Mouse (Mus musculus) frontal cortex, postnatal 10 days (tissue): ENCODE results near the gene Cyp4f16.
"Not testable (repeated sequence)": the region's sequence is repeated elsewhere in the genome, so short reads cannot be mapped to it uniquely, and the experiment has no call there.

Source experiments
- DNase-seq, 2 experiments: peaks; one replicate each; pipeline ENCODE4 v3.0.0; 2022; ENCODE audit warnings: low spot score in 2 of 2, mixed read lengths in 1 of 2

Cyp4f16 gene

DNA sequence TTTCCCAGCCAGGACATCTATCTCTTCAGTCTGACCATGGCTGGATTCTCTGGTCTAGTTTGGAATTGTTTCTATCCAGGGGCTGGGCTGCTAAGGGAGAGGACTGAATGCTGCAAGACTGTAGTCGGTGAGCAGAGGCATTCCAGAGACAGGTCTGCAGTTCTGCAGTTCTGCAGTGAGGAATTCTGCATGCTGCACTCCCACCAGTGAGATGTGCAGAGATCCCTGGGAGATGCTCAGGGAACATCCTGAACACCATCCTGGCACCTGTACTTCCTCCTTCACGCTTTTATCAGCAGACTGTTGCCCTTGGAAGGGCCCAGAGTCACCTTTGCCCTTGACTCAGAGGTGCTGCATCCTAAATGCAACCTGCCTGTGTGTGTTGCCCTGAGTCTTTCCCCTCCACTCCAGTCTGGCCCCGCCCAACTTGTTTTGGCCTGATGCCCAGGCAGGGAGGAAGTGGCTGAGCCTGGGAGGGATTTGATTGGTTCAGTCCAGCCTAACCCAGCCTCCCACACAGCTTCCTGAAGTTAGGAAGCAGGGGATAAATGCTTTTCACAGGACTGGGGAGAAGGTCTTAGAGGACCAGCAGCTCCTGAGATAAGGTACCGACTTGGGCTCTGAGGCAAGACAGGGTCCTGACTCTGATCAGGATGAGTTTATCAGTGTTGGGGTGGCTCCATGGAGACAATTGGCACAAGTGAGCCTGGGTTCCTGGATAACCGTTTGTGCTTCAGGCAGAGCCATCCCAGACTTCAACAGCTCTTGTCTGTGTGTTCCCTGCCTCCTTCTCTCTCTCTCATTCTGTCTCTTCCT lies at the start of gene Cyp4f16:
Gene Cyp4f16, plus strand, starts transcription at position 508 of the 816 bp plus-strand sequence.
- DNase-seq, result peak; percentile 67 to 78

DNA sequence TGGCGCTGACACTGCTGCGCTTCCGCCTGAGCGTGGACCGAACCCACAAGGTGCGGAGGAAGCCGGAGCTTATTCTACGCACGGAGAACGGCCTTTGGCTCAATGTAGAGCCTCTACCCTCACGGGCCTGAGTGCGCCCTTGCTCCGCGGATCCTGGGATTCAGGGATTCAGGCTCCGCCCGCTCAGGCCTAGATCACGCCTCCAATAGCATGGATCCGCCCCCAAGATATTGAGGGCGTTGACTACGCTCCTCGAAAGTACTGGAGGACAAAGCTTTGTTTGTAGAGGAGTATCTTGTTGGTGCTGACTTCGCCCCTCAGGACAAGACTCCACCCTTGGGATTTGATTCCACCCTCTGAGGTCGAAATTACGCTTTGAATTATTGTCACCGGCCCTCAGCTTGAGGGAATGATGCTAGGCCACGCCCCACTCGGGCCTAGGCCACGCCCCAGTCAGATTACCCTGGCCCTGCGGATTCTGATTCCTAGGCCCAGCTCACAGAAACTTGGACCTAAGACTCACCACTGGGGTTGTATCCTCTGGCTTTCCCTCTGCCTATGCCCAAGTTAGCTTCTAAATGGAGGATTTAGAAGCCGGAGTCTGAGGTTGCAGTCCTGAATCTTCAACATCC lies 43.9 kb upstream of the Cyp4f16 start:
- peak in 1 of 2 experiments; percentile 11 for DNase-seq

DNA sequence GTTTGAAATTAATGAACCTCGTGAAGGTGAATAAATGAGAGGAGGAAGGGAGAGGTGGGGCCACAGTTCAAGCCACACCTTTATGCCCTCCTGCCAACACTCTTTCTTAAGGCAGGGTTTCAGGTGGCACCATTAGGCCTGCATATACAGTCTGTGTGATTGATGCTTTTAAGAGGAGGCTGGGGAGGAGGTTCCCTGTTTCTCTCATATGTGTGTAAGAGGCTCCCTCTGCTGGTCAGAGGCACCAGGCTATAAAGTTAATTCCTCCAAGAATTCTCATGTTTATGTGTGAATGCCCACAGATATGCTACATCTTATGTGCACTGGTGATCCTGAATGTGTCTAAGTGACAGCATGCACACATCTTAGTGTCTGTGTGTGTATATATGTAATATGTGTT lies 41.8 kb upstream of the Cyp4f16 start:
- DNase-seq, result peak in 1 of 2 experiments; percentile 57

DNA sequence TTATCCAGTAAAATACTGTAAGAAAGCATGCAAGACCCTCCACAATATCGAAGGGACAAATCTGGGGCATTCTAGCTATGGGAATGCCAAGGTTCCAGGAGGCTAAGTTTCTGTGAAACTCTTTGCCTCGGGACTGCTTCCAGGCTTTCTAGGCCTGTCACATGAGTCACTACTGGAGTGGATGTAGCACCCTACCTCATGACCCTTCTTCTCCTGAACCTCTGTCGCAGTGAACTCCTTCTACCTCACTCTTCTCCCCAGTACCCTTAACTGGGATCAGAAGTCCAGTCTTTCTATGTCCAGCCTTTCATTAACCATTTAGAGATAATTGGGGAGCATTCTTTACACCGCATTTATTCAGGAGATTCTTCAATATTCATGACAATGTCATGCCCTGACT lies 35.8 kb upstream of the Cyp4f16 start:
- DNase-seq, result not testable (repeated sequence)

DNA sequence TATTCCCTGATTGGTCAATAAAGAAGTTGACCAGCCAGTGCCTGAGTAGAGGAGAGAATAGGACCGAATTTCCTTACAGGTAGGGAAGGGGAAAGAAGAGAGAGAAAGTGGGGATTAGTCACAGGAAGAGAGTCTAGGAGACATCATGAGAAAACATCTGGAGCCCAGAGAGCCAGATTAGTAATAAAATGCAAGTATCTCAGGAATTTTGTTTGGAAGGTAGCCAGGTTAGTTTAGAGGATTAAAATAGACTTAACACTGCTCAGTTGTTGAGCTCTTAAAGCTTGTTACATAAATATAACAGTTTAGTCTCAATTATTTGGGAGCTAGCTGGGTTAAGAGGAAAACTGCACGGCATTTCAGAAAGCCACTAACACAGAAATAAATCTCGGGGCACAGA lies 35.3 kb upstream of the Cyp4f16 start:
- DNase-seq, result no peak

DNA sequence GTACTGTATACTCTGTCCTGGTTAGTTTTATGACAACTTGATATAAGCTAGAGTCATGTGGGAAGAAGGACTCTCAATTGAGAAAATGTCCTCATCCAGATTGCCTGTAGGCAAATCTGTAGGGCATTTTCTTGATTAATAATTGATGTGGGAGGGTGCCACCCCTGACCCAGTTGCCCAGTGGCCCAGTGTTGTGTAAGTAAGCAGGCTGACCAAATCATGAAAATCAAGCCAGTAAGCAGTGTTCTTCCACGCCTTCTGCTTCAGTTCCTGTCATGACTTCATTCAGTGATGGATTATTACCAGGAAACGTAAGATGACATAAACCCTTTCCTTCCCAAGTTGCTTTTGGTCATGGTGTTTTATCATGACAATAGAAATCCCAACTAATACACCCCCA lies 33.2 kb upstream of the Cyp4f16 start:
- no peak for DNase-seq

DNA sequence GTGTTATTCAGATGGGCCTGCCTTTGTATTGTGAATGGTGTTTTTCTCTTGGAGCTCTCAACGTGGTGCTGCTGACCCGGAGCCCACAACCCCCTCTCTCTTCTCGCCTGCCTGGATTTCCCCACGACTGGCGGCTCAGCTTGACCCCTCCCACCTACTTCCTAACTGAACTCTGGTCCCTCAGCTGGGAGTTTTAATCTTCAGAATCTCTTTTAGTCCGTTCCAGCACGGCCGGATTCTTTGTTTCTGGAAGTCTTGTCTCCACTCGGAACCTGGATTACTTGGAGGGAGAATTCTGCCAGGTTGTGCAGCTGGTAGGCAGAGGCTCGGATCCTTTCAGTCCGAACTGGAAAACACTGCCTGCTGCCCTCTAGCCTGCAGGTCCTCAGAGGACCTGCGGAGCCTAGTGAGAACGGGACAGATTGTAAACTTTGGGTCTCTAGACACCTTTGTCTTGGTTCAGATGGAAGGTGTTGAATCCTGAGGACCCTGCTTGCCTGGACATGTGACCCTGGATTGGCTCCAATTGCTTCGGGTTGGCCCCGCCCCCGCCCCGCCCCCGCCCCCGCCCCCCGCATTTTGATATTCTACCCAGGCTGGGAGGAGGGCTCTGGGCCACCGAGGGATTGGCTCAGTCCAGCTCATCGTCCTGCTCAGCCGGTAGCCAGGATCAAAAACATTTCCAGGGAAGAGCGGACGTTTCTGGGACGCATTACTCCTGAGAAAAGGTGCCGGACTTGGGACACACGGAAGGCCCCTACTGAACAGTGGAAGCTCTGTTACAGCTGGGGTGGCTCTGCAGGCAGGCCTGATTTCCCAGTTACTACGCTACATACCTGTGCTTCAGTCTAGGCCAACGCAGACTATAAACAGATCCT lies 30.3 kb upstream of the Cyp4f16 start, which contains the start of gene Cyp4f17:
Gene Cyp4f17, plus strand, starts transcription at position 200 of the 878 bp plus-strand sequence.
- DNase-seq, result peak in 1 of 2 experiments; percentile 15

DNA sequence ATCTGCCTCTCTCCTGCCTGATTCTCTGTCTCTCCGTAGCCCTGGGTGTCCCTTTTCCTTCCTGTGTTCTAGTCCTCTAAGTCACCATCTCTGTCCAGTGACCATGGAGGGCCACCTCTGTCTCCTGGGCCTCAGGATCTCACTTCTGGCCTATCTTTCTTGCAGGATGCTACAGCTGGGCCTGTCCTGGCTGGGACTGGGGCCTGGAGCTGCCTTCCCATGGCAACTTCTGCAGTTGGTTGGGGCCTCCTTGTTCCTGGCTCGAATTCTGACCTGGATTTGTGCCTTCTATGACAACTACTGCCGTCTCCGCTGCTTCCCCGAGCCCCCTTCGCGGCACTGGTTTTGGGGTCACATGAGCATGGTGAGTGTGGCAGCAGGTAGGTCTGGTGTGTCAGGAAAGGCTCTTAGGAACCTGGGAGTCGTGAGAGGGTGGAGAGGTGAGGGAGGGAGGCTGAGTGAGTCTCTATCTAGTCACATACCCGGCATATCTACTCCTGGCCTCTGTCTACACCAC lies 29.6 kb upstream of the Cyp4f16 start:
- DNase-seq, result no peak

DNA sequence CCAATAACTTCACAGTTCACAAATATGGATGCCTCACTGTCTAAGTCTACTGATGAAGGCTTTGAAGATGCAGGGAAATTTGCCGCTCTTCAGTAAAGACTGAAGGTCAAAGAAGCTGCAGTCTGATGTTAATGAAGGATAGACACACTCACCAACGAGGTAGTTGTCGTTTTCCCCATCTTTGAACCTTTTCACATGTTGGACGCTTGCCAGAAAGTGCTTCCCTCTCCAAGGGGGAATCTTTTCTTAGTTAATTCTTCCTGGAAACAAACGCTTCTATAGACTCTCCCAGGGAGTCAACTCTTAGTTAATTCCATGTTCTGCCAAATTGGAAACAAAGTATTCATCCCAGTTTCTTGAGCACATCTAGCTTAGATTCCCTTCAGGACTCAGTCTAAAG lies 20.2 kb upstream of the Cyp4f16 start:
- DNase-seq, result no peak

DNA sequence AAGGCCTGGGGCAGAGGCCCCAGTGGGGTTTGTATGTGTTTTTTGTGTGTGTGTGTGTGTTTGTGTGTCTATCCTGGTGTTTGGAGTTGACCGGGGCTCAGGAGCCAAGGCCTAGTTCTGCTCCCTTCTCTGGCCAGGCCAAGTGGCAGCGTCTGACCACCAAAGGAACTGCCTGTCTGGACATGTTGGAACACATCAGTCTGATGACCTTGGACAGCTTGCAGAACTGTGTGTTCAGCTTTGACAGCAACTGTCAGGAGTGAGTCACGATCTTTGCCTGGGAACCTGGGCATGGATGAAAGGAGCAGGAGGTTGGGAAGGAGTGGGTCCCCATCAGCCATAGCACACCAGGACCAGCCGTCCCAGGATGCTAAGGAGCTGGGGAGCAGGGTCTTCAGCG lies 14.4 kb upstream of the Cyp4f16 start:
- DNase-seq, result no peak

DNA sequence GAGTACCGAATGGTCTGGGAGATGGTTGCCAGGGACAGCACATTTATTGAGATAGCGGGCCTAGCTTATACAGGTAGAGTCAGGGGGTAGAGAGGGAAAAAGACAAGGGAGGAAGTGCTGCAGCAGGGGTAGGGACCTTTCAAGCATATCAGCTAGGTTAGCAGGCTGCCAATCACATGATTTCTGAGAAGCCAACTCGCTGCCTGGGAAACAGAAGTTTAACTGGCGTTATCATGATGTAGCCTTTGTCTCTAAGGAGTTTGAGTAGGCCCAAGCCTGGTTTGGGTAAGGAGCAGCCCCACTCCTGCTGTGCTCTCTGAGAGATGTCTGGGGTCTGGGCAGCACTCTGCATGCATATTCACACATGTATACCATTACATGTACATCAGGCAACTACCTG lies 14.0 kb upstream of the Cyp4f16 start:
- DNase-seq, result no peak

DNA sequence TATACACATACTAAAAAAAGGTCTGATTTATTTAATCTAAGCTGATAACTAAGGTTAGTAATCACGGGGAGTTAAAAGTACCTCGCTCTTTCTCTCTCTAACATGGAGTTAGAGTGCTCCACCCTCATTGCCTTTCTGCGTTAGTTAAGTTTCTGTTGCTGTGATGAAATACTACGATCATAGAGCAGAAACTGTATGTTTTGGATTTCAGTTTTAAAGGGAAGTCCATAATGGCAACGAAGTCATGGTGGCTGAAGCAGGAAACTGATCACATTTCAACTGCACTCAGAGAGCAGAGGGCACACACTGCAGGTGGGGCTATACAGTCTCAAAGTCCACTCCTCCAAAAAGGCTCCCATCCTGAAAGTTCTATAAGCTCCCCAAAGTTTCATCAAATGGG lies 13.5 kb upstream of the Cyp4f16 start:
- DNase-seq, result no peak

DNA sequence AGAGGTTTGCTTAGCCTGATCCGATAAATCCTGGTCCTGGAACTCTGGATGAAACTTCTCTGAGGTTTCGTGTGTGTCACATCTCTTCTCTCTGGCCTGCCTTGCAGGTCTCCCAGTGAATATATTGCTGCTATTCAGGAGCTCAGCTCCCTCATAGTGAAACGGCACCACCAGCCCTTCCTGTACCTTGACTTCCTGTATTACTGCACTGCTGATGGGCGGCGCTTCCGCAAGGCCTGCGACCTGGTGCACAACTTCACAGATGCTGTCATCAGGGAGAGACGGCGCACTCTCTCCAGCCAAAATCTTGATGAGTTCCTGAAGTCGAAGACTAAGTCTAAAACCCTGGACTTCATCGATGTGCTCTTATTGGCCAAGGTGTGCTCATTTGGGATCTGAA lies 12.5 kb upstream of the Cyp4f16 start:
- DNase-seq, result no peak

DNA sequence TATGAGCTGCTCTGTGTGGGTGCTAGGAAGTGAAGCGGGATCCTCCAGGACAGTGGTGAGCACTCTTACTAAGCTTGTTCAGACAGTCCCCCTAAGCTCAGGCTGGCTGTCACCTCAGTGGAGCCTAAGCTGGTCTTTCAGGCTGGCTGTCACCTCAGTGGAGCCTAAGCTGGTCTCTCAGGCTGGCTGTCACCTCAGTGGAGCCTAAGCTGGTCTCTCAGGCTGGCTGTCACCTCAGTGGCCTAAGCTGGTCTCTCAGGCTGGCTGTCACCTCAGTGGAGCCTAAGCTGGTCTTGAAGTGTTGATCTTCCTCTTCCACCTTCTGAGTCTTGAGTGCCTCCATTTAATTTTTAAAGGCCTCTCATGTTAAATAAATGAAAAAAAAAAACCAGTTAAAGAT lies 10.0 kb upstream of the Cyp4f16 start:
- not testable (repeated sequence) for DNase-seq

DNA sequence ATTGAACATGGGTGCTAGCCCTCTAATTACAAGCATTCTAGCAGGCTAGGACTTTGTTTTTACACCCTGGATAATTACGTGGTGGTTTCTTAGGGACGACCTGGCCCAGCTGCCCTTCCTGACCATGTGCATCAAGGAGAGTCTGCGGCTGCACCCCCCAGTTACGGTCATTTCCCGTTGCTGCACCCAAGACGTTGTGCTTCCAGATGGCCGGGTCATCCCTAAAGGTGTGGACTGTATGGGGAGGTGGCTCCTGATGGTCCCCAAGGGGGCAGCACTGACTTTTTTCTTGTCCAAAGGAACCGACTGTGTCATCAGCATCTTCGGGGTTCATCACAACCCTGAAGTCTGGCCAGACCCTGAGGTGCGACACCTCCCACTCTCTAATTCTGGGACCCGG lies 8.6 kb upstream of the Cyp4f16 start:
- no peak for DNase-seq

DNA sequence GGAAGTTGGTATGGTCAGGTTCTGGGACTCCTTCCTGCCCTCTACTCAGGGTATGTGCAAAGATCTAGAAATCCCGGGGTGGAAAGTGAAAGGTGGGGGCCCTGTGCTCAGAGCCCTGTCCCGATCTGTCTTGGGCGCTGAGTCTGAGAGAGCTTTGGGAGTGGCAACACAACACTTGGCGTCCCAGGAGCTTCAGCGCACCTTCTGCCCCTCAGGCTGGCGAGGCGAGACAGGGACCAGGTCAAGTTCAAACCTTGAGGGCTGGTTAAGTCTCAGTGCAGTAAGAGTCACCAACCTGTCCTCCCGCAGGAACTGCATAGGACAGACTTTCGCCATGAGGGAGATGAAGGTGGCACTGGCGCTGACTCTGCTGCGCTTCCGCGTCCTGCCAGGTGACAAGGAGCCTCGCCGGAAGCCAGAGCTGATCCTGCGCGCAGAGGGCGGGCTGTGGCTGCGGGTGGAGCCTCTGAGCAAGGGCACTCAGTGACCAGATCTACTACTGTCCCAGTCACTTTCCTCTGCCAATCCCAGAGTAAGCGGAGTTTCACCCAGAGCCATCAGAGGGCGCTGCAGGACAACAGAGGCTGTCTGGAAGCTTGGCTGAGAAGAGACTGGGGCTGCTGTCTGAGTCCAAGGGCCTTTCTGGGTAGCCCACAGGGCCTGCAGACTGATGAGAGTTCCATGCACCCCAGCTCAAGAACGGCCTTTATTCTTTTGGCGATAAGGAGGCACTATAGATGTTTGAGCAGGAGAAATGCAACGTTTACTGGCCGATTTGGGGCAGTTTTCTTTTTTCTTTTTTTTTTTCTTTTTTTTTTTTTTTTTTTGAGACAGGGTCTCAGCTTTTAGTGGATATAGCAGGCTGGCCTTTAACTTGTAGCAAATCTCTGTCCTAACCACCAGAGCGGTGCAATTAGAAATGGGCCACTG lies 7.7 kb upstream of the Cyp4f16 start:
- DNase-seq, result peak; percentile 65 to 82

DNA sequence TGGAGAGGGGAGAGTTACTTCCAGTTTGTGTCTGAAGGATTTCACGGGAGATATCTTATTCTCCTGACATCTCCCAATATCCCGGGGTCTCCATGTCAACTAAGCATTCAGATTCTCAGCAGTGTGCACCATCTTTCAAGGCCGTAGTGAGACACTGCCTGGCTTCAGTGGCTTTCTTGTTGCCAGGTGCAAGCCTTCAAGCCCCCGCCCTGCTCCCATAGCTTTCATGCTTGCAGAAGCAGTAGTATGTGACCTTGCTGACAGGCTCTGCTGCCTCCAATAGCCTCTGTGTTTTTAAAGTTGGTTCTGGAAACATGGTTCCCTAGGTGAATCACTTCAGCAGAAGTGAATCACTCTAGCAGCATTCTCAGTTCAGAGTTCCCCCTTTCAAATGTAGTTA lies 4.0 kb upstream of the Cyp4f16 start:
- DNase-seq, result not testable (repeated sequence)

DNA sequence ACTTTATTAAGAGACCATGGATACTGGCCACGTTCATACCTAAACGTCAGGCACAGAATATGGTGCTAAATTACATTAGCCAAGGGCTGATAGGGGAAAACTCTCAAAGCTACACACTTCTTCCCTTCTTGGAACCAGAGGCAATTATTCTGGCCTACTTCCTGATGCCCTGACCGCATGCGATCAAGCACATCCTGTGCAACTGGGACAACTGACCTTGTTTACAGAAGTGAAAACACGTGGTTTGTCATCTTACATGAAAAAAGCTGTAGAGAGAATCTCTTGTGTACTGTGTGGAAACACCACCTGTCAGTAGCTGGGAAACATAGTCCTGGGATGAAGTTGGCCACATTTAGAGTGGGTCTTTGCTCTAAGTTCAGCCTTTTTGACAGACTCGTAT lies 2.3 kb upstream of the Cyp4f16 start:
- DNase-seq, result no peak

DNA sequence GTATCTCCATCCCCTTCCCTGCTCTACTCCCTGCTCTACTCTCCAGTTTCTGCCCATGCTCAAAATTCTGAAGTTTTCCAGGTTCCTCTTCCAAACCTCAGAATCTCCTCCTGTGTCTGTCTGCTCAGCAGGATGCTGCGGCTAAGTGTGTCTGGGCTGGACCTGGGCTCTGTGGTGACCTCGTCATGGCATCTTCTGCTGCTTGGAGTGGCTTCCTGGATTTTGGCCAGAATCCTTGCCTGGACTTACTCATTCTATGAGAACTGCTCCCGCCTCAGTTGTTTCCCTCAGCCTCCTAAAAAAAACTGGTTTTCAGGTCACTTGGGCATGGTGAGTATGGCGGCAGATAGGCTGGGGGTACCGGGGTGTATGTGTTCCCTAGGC lies 501 bp downstream of the Cyp4f16 start:
- no peak for DNase-seq

DNA sequence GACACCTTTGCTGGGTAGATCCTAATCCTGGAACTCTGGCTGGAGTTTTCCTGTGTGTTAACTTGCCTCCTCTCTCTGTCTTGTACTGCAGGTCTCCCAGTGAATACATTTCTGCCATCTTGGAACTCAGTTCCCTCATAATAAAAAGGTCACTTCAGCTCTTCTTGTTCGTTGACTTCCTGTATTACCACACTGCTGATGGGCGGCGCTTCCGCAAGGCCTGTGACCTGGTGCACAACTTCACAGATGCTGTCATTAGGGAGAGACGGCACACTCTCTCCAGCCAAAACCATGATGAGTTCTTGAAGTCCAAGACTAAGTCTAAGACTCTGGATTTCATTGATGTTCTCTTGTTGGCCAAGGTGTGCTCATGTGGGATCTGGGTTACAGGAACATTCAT lies 8.4 kb downstream of the Cyp4f16 start:
- not testable (repeated sequence) for DNase-seq

DNA sequence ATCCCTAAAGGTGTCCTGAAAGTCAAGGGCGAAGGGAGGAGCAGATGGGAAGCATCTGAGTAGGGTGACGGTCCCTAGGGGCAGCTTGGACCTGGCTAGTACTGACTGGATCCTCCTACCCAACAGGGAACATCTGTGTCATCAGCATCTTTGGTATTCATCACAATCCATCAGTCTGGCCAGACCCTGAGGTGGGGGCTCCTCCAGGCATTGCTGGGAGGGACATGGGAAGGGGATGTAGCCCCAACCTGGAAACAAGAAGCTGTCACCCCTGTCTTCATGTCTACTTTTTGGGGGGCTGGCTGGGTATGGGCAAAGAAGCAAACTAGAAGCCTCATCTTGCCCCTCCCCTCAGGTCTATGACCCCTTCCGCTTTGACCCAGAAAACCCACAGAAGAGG lies 14.0 kb downstream of the Cyp4f16 start:
- DNase-seq, result not testable (repeated sequence)
